Mouse (Mus musculus): ENCODE data around the gene Hist1h1d.

Hist1h1d gene

GRCm38 (mm10) chr13:23593051-23593770, 40.1 kb downstream of the Hist1h1d start:
- DNase-seq: peak in 1 of 2 experiments; percentile 47

- no peak for DNase-seq
Observed at GRCm38 (mm10) chr13:23595185-23595584, 42.1 kb downstream of the Hist1h1d start.

GRCm38 (mm10) chr13:23595622-23596372, 42.7 kb downstream of the Hist1h1d start:
- DNase-seq: no peak

GRCm38 (mm10) chr13:23597957-23598356, 44.9 kb downstream of the Hist1h1d start:
- peak; percentile 89 for DNase-seq

GRCm38 (mm10) chr13:23603182-23603699, 50.2 kb downstream of the Hist1h1d start:
- DNase-seq: no peak

GRCm38 (mm10) chr13:23604452-23604851, 51.4 kb downstream of the Hist1h1d start:
- DNase-seq: no peak

GRCm38 (mm10) chr13:23605052-23605451, 52.0 kb downstream of the Hist1h1d start:
- no peak for DNase-seq

GRCm38 (mm10) chr13:23609209-23609608, 56.1 kb downstream of the Hist1h1d start:
- DNase-seq: no peak

- DNase-seq: no peak
Observed at GRCm38 (mm10) chr13:23609844-23610243, 56.8 kb downstream of the Hist1h1d start.
